In genomic region chr13:24803196-24803595, GRCm38 (mm10) we compare ENCODE assay signal across 8 mouse cellular contexts. TPM values are rescaled to one million over a fixed set of nuclear protein-coding genes. Genes with fewer than 3 reads are reported as not detected.
DNase-seq lines count a peak whose midpoint lies in the region; ATAC-seq and TF ChIP-seq lines count a peak whose summit lies in the region.
"Had no signal": no experiment of that assay in that cellular context is flagged by ENCODE, and none has a peak within 500 bp of the region (broad histone marks: within the 10 kb centered on the region; RNA-seq: fewer than 3 reads in every experiment).

No protein-coding gene starts in this region.

- DNase-seq in lung, postnatal 0 days (ENCODE audit: low spot score) = no peak
- no peak for DNase-seq in lung, postnatal 25 days (ENCODE audit: low spot score)
- no peak for DNase-seq in forebrain, embryonic 11.5 days (ENCODE audit: low spot score)
- no peak for DNase-seq in adrenal gland, adult 2 months
- DNase-seq in cerebellum, adult 9-10 months = no peak
- DNase-seq: left cerebral cortex, postnatal 4 days had no signal

- ATAC-seq in lung, postnatal 0 days = no peak
- no peak for ATAC-seq in forebrain, embryonic 11.5 days (replicated peaks; ENCODE audit: low FRiP score)
- no peak for ATAC-seq in limb, embryonic 12.5 days (ENCODE audit: insufficient number of reproducible peaks, insufficient read depth, low FRiP score, low TSS enrichment, low read depth)
- no peak for ATAC-seq in stomach, embryonic 14.5 days (ENCODE audit: insufficient number of reproducible peaks, insufficient read depth, low FRiP score, low read depth)

- no peak for TF ChIP-seq CTCF in lung, postnatal 0 days (IDR thresholded peaks at IDR 0.05)

- H3K9me3 ChIP-seq in lung, postnatal 0 days (ENCODE audit: low read length) = no peaks in the 10 kb centered on the region
- no peaks in the 10 kb centered on the region for H3K9me3 ChIP-seq in forebrain, embryonic 11.5 days (ENCODE audit: control insufficient read depth, low read length)
- H3K9me3 ChIP-seq in limb, embryonic 12.5 days = no peaks in the 10 kb centered on the region
- no peaks in the 10 kb centered on the region for H3K9me3 ChIP-seq in stomach, embryonic 14.5 days (ENCODE audit: control insufficient read depth, low read depth, low read length)

- H3K27me3 ChIP-seq in lung, postnatal 0 days (replicated peaks; ENCODE audit: insufficient read depth, low read length) = no peaks in the 10 kb centered on the region
- H3K27me3 ChIP-seq in forebrain, embryonic 11.5 days (ENCODE audit: control insufficient read depth, insufficient read depth, low read length) = no peaks in the 10 kb centered on the region
- H3K27me3 ChIP-seq in limb, embryonic 12.5 days = no peaks in the 10 kb centered on the region
- H3K27me3 ChIP-seq in stomach, embryonic 14.5 days (ENCODE audit: control insufficient read depth, insufficient read depth, low read length) = no peaks in the 10 kb centered on the region

- peaks cover 5% of the 10 kb centered on the region; the same call in 1 of the 2 replicates for H3K4me1 ChIP-seq in lung, postnatal 0 days (ENCODE audit: insufficient read depth, low read depth, low read length)
- H3K4me1 ChIP-seq in forebrain, embryonic 11.5 days (replicated peaks; ENCODE audit: control insufficient read depth, insufficient read depth, low read length) = no peaks in the 10 kb centered on the region
- peaks cover 11% of the 10 kb centered on the region for H3K4me1 ChIP-seq in limb, embryonic 12.5 days (replicated peaks)
- peaks cover 12% of the 10 kb centered on the region; the same call in 1 of the 2 replicates for H3K4me1 ChIP-seq in stomach, embryonic 14.5 days (ENCODE audit: control insufficient read depth, insufficient read depth, low read length)

- 1% methylated on average over 2 of the region's 2 CpGs for WGBS in lung, postnatal 0 days
- 33% methylated on average over 2 of the region's 2 CpGs for WGBS in forebrain, embryonic 11.5 days
- 29% methylated on average over 2 of the region's 2 CpGs for WGBS in limb, embryonic 12.5 days
- WGBS in stomach, embryonic 14.5 days = 10% methylated on average over 2 of the region's 2 CpGs

- no peak for TF ChIP-seq EP300 in lung, postnatal 0 days (IDR thresholded peaks at IDR 0.05)

- H3K9ac ChIP-seq in lung, postnatal 0 days (replicated peaks; ENCODE audit: low read depth) = no peak overlapping the region
- peak overlapping the region; percentile 88; the same call in 1 of the 2 replicates for H3K9ac ChIP-seq in forebrain, embryonic 11.5 days (ENCODE audit: low read length)
- peak overlapping the region; percentile 99 for H3K9ac ChIP-seq in limb, embryonic 12.5 days (replicated peaks)
- peak overlapping the region; percentile 18; the same call in 1 of the 2 replicates for H3K9ac ChIP-seq in stomach, embryonic 14.5 days (replicated peaks; ENCODE audit: low read depth, low read length)

- H3K4me2 ChIP-seq in lung, postnatal 0 days (replicated peaks; ENCODE audit: low read depth, low read length) = peak overlapping the region; percentile 75
- H3K4me2 ChIP-seq in forebrain, embryonic 11.5 days (ENCODE audit: low read depth, low read length, severe bottlenecking) = peak overlapping the region; percentile 66
- peak overlapping the region; percentile 85 for H3K4me2 ChIP-seq in limb, embryonic 12.5 days
- H3K4me2 ChIP-seq in stomach, embryonic 14.5 days (replicated peaks; ENCODE audit: low read depth, low read length) = peak overlapping the region; percentile 74

- no peak overlapping the region for H3K27ac ChIP-seq in lung, postnatal 0 days (ENCODE audit: low read length)
- H3K27ac ChIP-seq in forebrain, embryonic 11.5 days (ENCODE audit: low read depth, low read length) = no peak overlapping the region
- H3K27ac ChIP-seq in limb, embryonic 12.5 days = no peak overlapping the region
- H3K27ac ChIP-seq in stomach, embryonic 14.5 days (ENCODE audit: low read length) = no peak overlapping the region

- peak overlapping the region; percentile 99 for H3K4me3 ChIP-seq in lung, postnatal 0 days (ENCODE audit: low read depth, low read length)
- H3K4me3 ChIP-seq in forebrain, embryonic 11.5 days (ENCODE audit: low read depth, low read length) = peak overlapping the region; percentile 87
- peak overlapping the region; percentile 100 for H3K4me3 ChIP-seq in limb, embryonic 12.5 days (replicated peaks)
- peak overlapping the region; percentile 99 for H3K4me3 ChIP-seq in stomach, embryonic 14.5 days (ENCODE audit: low read depth, low read length)

- H3K36me3 ChIP-seq in lung, postnatal 0 days (ENCODE audit: insufficient read depth, low read length) = no peaks in the 10 kb centered on the region
- peaks cover 5% of the 10 kb centered on the region; the same call in 1 of the 2 replicates for H3K36me3 ChIP-seq in forebrain, embryonic 11.5 days (ENCODE audit: control insufficient read depth, insufficient read depth, low read length)
- peaks cover 27% of the 10 kb centered on the region for H3K36me3 ChIP-seq in limb, embryonic 12.5 days
- peaks cover 26% of the 10 kb centered on the region for H3K36me3 ChIP-seq in stomach, embryonic 14.5 days (ENCODE audit: control insufficient read depth, insufficient read depth, low read length)

RNA-seq across cellular contexts. Expression of gene BC005537, which starts 1.7 kb away (rescaled TPM):
- polyA plus RNA-seq in lung, postnatal 0 days (2015; fragmentation: Nextera tagmentation; extraction: Ambion mirVana) = 18.5 and 20.8 TPM in 2 replicates
- 27.5 and 29.3 TPM in 2 replicates for polyA plus RNA-seq in forebrain, embryonic 11.5 days (2014; fragmentation: Nextera tagmentation; extraction: Ambion mirVana)
- 12.1 and 14.6 TPM in 2 replicates for polyA plus RNA-seq in limb, embryonic 12.5 days (2016; fragmentation: Nextera tagmentation; extraction: Ambion mirVana)
- polyA plus RNA-seq in stomach, embryonic 14.5 days (2014; fragmentation: Nextera tagmentation; extraction: Ambion mirVana) = 28.2 and 30.6 TPM in 2 replicates
- total RNA-seq in adrenal gland, adult 2 months (2021) = 100 to 1,000 TPM; 161 to 170 TPM
- polyA plus RNA-seq in adrenal gland, adult 2 months (2012; rRNA removed) = 56.8 and 70.6 TPM in 2 replicates

RNA-seq across cellular contexts. Expression of gene Acot13, which starts 28.1 kb away (rescaled TPM):
- 87.2 and 92.5 TPM in 2 replicates for polyA plus RNA-seq in lung, postnatal 0 days (2015; fragmentation: Nextera tagmentation; extraction: Ambion mirVana)
- 58.8 and 61.3 TPM in 2 replicates for polyA plus RNA-seq in forebrain, embryonic 11.5 days (2014; fragmentation: Nextera tagmentation; extraction: Ambion mirVana)
- 63.1 and 70.4 TPM in 2 replicates for polyA plus RNA-seq in limb, embryonic 12.5 days (2016; fragmentation: Nextera tagmentation; extraction: Ambion mirVana)
- 84.6 and 84.8 TPM in 2 replicates for polyA plus RNA-seq in stomach, embryonic 14.5 days (2014; fragmentation: Nextera tagmentation; extraction: Ambion mirVana)
- total RNA-seq in adrenal gland, adult 2 months (2021) = 10 to 100 TPM; 86.6 to 88.5 TPM
- polyA plus RNA-seq in adrenal gland, adult 2 months (2012; rRNA removed) = 44.0 and 63.8 TPM in 2 replicates

RNA-seq across cellular contexts. Expression of gene Tdp2, which starts 28.3 kb away (rescaled TPM):
- polyA plus RNA-seq in lung, postnatal 0 days (2015; fragmentation: Nextera tagmentation; extraction: Ambion mirVana) = 20.8 and 21.2 TPM in 2 replicates
- 79.9 and 87.4 TPM in 2 replicates for polyA plus RNA-seq in forebrain, embryonic 11.5 days (2014; fragmentation: Nextera tagmentation; extraction: Ambion mirVana)
- polyA plus RNA-seq in limb, embryonic 12.5 days (2016; fragmentation: Nextera tagmentation; extraction: Ambion mirVana) = 74.3 and 77.2 TPM in 2 replicates
- 58.3 and 61.7 TPM in 2 replicates for polyA plus RNA-seq in stomach, embryonic 14.5 days (2014; fragmentation: Nextera tagmentation; extraction: Ambion mirVana)
- total RNA-seq in adrenal gland, adult 2 months (2021) = 10 to 100 TPM; 16.7 to 20.7 TPM
- polyA plus RNA-seq in adrenal gland, adult 2 months (2012; rRNA removed) = 9.0 and 11.3 TPM in 2 replicates

RNA-seq across cellular contexts. Expression of gene Gmnn, which starts 41.5 kb away (rescaled TPM):
- 24.1 and 24.7 TPM in 2 replicates for polyA plus RNA-seq in lung, postnatal 0 days (2015; fragmentation: Nextera tagmentation; extraction: Ambion mirVana)
- 165 and 169 TPM in 2 replicates for polyA plus RNA-seq in forebrain, embryonic 11.5 days (2014; fragmentation: Nextera tagmentation; extraction: Ambion mirVana)
- 124 and 126 TPM in 2 replicates for polyA plus RNA-seq in limb, embryonic 12.5 days (2016; fragmentation: Nextera tagmentation; extraction: Ambion mirVana)
- polyA plus RNA-seq in stomach, embryonic 14.5 days (2014; fragmentation: Nextera tagmentation; extraction: Ambion mirVana) = 107 and 108 TPM in 2 replicates
- total RNA-seq in adrenal gland, adult 2 months (2021) = 10 to 100 TPM in 1 of 2 experiments, 1 to 10 TPM in 1; 4.4 to 12.1 TPM
- polyA plus RNA-seq in adrenal gland, adult 2 months (2012; rRNA removed) = 0.85 TPM in 1 of 2 replicates, not detected in the other

RNA-seq across cellular contexts. Expression of gene D130043K22Rik, which starts 41.7 kb away (rescaled TPM):
- 0.33 and 0.35 TPM in 2 replicates for polyA plus RNA-seq in lung, postnatal 0 days (2015; fragmentation: Nextera tagmentation; extraction: Ambion mirVana)
- 0.61 and 0.67 TPM in 2 replicates for polyA plus RNA-seq in forebrain, embryonic 11.5 days (2014; fragmentation: Nextera tagmentation; extraction: Ambion mirVana)
- polyA plus RNA-seq in limb, embryonic 12.5 days (2016; fragmentation: Nextera tagmentation; extraction: Ambion mirVana) = 0.23 and 0.29 TPM in 2 replicates
- polyA plus RNA-seq in stomach, embryonic 14.5 days (2014; fragmentation: Nextera tagmentation; extraction: Ambion mirVana) = 0.41 and 0.64 TPM in 2 replicates
- total RNA-seq in adrenal gland, adult 2 months (2021) = 1 to 10 TPM in 1 of 2 experiments, under 1 TPM in 1; 0.29 to 1.7 TPM
- polyA plus RNA-seq in adrenal gland, adult 2 months (2012; rRNA removed) = 0.20 and 0.31 TPM in 2 replicates
